Mouse (Mus musculus): ENCODE measurements around the gene Dhrs4. TPM values are rescaled to one million over a fixed set of nuclear protein-coding genes. Genes with fewer than 3 reads are reported as not detected.

Dhrs4 gene
- polyA plus RNA-seq, 1 experiment from 2014 or later = 70.4 TPM

- ATAC-seq = no peak
- Histone ChIP-seq H3K27me3 (no peaks in the 10 kb centered on the region), H3K9me3 (replicated peaks) (no peaks in the 10 kb centered on the region), H3K27ac (no peak overlapping the region), H3K4me2 (no peak overlapping the region), H3K4me3 (no peak overlapping the region), H3K36me3 (ENCODE audit: poor library complexity, severe bottlenecking) (no peaks in the 10 kb centered on the region), H3K9ac (no peak overlapping the region), H3K4me1 (no peaks in the 10 kb centered on the region)
- WGBS = 83% methylated on average over 4 of the region's 4 CpGs
Measured at GRCm38 (mm10) chr14:55466481-55466880, 12.1 kb upstream of the Dhrs4 start.

DNA sequence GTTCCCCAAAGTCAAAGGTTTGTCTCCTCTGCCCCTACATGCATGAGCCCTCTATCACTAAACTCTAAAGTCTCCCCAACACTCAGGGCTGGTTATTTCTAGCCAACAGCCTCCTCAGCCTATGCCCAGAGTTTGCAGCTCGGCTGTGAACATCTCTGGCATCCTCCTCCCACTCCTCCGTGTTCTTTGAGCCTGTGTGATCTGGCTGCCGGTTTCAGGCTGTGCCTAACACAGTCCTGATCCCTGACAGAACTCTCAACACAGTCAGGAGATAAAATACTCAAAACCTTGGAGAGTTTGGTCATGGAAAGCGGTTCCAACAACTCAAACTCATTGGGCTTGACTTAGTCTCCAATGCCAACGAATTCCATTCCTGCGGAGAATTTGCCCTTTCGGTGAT, 11.4 kb upstream of the Dhrs4 start:
- Histone ChIP-seq H3K4me2 (no peak overlapping the region), H3K27ac (no peak overlapping the region), H3K27me3 (no peaks in the 10 kb centered on the region), H3K36me3 (ENCODE audit: poor library complexity, severe bottlenecking) (no peaks in the 10 kb centered on the region), H3K4me1 (no peaks in the 10 kb centered on the region), H3K9ac (no peak overlapping the region), H3K4me3 (no peak overlapping the region), H3K9me3 (replicated peaks) (no peaks in the 10 kb centered on the region)
- no peak for ATAC-seq
- WGBS = 82% methylated on average over 7 of the region's 7 CpGs

- no peak overlapping the region for H3K4me2 ChIP-seq
- H3K36me3 ChIP-seq (ENCODE audit: poor library complexity, severe bottlenecking) = no peaks in the 10 kb centered on the region
- no peak overlapping the region for H3K9ac ChIP-seq
- ATAC-seq = no peak
- H3K4me1 ChIP-seq = no peaks in the 10 kb centered on the region
- 93% methylated on average over 2 of the region's 2 CpGs for WGBS
- no peak overlapping the region for H3K4me3 ChIP-seq
- H3K27ac ChIP-seq = no peak overlapping the region
- H3K27me3 ChIP-seq = no peaks in the 10 kb centered on the region
- H3K9me3 ChIP-seq (replicated peaks) = no peaks in the 10 kb centered on the region
Measured at GRCm38 (mm10) chr14:55468301-55468741, 10.2 kb upstream of the Dhrs4 start.

GRCm38 (mm10) chr14:55469041-55469440, 9.5 kb upstream of the Dhrs4 start:
- Histone ChIP-seq H3K4me3 (no peak overlapping the region), H3K4me1 (no peaks in the 10 kb centered on the region), H3K27me3 (no peaks in the 10 kb centered on the region), H3K27ac (no peak overlapping the region), H3K9ac (no peak overlapping the region), H3K4me2 (no peak overlapping the region), H3K9me3 (replicated peaks) (no peaks in the 10 kb centered on the region), H3K36me3 (ENCODE audit: poor library complexity, severe bottlenecking) (no peaks in the 10 kb centered on the region)
- ATAC-seq = no peak
- 85% methylated on average over 2 of the region's 2 CpGs for WGBS

- no peak overlapping the region for H3K27ac ChIP-seq
- H3K4me2 ChIP-seq = no peak overlapping the region
- no peaks in the 10 kb centered on the region for H3K27me3 ChIP-seq
- ATAC-seq = no peak
- H3K9me3 ChIP-seq (replicated peaks) = no peaks in the 10 kb centered on the region
- H3K4me1 ChIP-seq = no peaks in the 10 kb centered on the region
- H3K4me3 ChIP-seq = no peak overlapping the region
- no peaks in the 10 kb centered on the region for H3K36me3 ChIP-seq (ENCODE audit: poor library complexity, severe bottlenecking)
- no peak overlapping the region for H3K9ac ChIP-seq
- WGBS = 85% methylated on average over 6 of the region's 6 CpGs
Measured at GRCm38 (mm10) chr14:55469821-55470220, 8.7 kb upstream of the Dhrs4 start.

DNA sequence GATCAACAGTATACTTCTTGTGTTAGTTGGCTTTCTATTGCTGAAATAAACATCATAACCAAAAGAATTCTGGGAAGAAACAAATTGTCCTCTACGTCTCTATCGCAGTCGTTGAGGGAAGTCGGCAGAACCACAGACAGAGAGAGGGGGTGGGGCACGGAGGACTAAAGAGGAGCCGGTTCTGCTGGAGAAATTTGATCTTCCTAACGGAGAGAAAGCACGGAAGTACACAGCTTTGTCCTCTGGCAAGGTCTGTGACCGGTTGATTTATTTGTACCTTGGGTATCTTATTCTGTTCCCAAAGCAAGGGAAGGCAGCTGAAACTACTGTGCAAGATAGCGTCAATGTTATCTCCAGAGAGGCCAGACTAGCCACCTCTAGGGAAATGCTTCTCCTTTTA, 7.8 kb upstream of the Dhrs4 start:
- no peak for ATAC-seq
- no peaks in the 10 kb centered on the region for H3K27me3 ChIP-seq
- H3K27ac ChIP-seq = no peak overlapping the region
- H3K9ac ChIP-seq = no peak overlapping the region
- no peak overlapping the region for H3K4me2 ChIP-seq
- H3K4me1 ChIP-seq = no peaks in the 10 kb centered on the region
- no peaks in the 10 kb centered on the region for H3K9me3 ChIP-seq (replicated peaks)
- H3K36me3 ChIP-seq (ENCODE audit: poor library complexity, severe bottlenecking) = no peaks in the 10 kb centered on the region
- H3K4me3 ChIP-seq = no peak overlapping the region
- WGBS = 21% methylated on average over 10 of the region's 10 CpGs

GRCm38 (mm10) chr14:55475654-55476053, 2.9 kb upstream of the Dhrs4 start:
- Histone ChIP-seq H3K4me3 (no peak overlapping the region), H3K4me2 (no peak overlapping the region), H3K36me3 (ENCODE audit: poor library complexity, severe bottlenecking) (no peaks in the 10 kb centered on the region), H3K27me3 (no peaks in the 10 kb centered on the region), H3K9me3 (replicated peaks) (no peaks in the 10 kb centered on the region), H3K27ac (no peak overlapping the region), H3K9ac (no peak overlapping the region), H3K4me1 (peaks cover 22% of the 10 kb centered on the region)
- WGBS = 56% methylated on average over 2 of the region's 2 CpGs
- no peak for ATAC-seq

DNA sequence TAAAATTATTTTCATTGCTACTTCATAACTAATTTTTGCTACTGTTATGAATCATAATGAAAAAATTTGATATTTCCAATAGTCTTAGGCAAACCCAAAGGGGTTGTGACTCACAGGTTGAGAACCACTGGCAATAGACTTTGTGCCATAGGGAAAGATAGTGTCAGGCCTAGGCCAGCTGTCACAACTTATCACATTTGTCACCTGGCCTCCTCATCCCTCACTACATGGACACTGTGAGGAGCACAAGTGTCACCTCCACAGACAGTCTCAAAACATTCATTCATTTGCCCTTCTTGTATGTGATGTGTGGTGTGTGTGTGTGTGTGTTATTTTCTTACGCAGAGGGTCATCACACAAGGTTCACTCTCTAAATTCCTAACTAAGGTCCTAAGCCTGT, 1.1 kb upstream of the Dhrs4 start:
- Histone ChIP-seq H3K27ac (no peak overlapping the region), H3K4me1 (peaks cover 23% of the 10 kb centered on the region), H3K9ac (no peak overlapping the region), H3K27me3 (no peaks in the 10 kb centered on the region), H3K36me3 (ENCODE audit: poor library complexity, severe bottlenecking) (no peaks in the 10 kb centered on the region), H3K9me3 (replicated peaks) (no peaks in the 10 kb centered on the region), H3K4me3 (no peak overlapping the region), H3K4me2 (no peak overlapping the region)
- 100% methylated on average over 1 of the region's 1 CpGs for WGBS
- ATAC-seq = no peak

DNA sequence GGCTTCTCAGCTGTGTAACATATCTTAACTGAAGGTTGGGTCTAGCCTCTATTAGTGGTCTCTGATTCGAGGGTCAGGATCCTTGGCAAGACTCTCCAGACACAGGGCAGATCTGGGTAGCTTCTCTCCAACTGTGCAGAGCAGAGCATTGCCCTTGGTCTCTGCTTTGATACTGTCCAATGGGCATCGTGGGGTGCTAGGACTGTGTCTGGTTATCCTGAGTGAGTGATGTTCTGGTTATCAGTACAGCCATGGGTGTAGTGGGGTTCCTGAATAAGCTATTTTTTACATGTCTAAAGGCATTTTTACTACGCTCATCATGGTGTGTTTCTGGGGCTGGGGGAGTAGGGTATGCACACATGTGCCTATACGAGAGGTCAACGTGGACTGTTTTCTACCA, 729 bp upstream of the Dhrs4 start:
- H3K9ac ChIP-seq = no peak overlapping the region
- peak overlapping the region; percentile 65 for H3K4me2 ChIP-seq
- ATAC-seq = no peak; the same call in 1 of the 2 replicates
- no peaks in the 10 kb centered on the region for H3K27me3 ChIP-seq
- peaks cover 23% of the 10 kb centered on the region for H3K4me1 ChIP-seq
- no peak overlapping the region for H3K27ac ChIP-seq
- H3K36me3 ChIP-seq (ENCODE audit: poor library complexity, severe bottlenecking) = no peaks in the 10 kb centered on the region
- no peak overlapping the region for H3K4me3 ChIP-seq
- 95% methylated on average over 5 of the region's 5 CpGs for WGBS
- no peaks in the 10 kb centered on the region for H3K9me3 ChIP-seq (replicated peaks)

GRCm38 (mm10) chr14:55479629-55480028, 1.1 kb downstream of the Dhrs4 start:
- Histone ChIP-seq H3K27ac (no peak overlapping the region), H3K27me3 (no peaks in the 10 kb centered on the region), H3K4me3 (peak overlapping the region; percentile 58; the same call in 1 of the 2 replicates), H3K4me1 (peaks cover 31% of the 10 kb centered on the region), H3K9ac (no peak overlapping the region), H3K4me2 (peak overlapping the region; percentile 65), H3K9me3 (replicated peaks) (no peaks in the 10 kb centered on the region), H3K36me3 (ENCODE audit: poor library complexity, severe bottlenecking) (no peaks in the 10 kb centered on the region)
- no peak for ATAC-seq
- WGBS = 95% methylated on average over 10 of the region's 10 CpGs

DNA sequence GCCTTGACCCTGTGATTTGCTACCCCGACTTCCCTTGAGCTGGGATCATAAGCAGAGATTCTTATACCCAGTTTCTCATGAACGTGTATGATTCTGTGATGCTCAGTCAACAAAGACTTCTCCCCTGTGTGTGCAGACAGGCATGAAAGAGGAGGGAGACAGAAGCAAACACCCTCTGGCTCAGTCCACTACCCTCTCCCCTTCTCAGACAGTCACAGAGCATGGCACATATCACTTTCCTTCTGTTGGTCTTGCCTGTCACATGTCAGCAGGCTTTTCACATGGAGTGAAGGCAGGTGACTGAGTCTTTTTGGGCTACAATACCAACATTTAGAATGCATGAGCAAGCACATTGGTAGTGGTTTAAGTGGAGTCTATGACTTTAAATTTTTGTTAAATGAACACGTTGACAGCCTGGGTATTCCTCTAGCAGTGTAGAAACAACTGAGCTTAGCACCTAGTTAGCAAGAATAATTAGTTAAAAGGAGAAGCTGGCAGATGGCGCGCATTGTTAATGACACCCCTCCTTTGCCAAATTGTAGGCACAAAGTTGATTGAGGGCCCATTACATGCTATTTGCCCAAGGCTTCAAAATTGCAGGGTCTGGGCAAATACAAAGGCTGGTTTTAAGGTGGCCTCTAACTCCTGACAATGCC, 6.0 kb downstream of the Dhrs4 start:
- 0 out of 2 replicates have a peak overlapping the region, but pooled peaks have one; percentile 10 for H3K4me2 ChIP-seq
- H3K27ac ChIP-seq = peak overlapping the region; percentile 83
- ATAC-seq = peak; percentile 92
- H3K9ac ChIP-seq = no peak overlapping the region
- no peaks in the 10 kb centered on the region; the same call in 1 of the 2 replicates for H3K36me3 ChIP-seq (ENCODE audit: poor library complexity, severe bottlenecking)
- H3K4me1 ChIP-seq = peaks cover 29% of the 10 kb centered on the region
- no peaks in the 10 kb centered on the region for H3K27me3 ChIP-seq
- no peaks in the 10 kb centered on the region for H3K9me3 ChIP-seq (replicated peaks)
- no peak overlapping the region for H3K4me3 ChIP-seq
- WGBS = 46% methylated on average over 5 of the region's 5 CpGs

GRCm38 (mm10) chr14:55486836-55487235, 8.3 kb downstream of the Dhrs4 start:
- Histone ChIP-seq H3K9me3 (replicated peaks) (no peaks in the 10 kb centered on the region), H3K4me2 (no peak overlapping the region), H3K27ac (no peak overlapping the region), H3K27me3 (no peaks in the 10 kb centered on the region), H3K9ac (no peak overlapping the region), H3K4me3 (no peak overlapping the region), H3K36me3 (ENCODE audit: poor library complexity, severe bottlenecking) (no peaks in the 10 kb centered on the region; the same call in 1 of the 2 replicates), H3K4me1 (peaks cover 32% of the 10 kb centered on the region)
- 90% methylated on average over 8 of the region's 8 CpGs for WGBS
- ATAC-seq = no peak

Data from forebrain, embryonic 13.5 days (tissue).